Mouse (Mus musculus): ENCODE measurements around the gene Mup13. TPM values are rescaled to one million over a fixed set of nuclear protein-coding genes. Genes with fewer than 3 reads are reported as not detected.
"Not testable (repeated sequence)": the region's sequence is repeated elsewhere in the genome, so short reads cannot be mapped to it uniquely, and the experiment has no call there.

The Mup13 gene
- not detected in 2 replicates for polyA plus RNA-seq (2015; fragmentation: Nextera tagmentation; extraction: Ambion mirVana)

GRCm38 (mm10) chr4:61228186-61228585 is at the start of gene Mup13:
Gene Mup13, minus strand, starts transcription at chr4:61228286.
- not testable (repeated sequence) for H3K4me2 ChIP-seq (replicated peaks); H3K4me1 ChIP-seq (replicated peaks); H3K36me3 ChIP-seq; H3K27me3 ChIP-seq (replicated peaks); H3K27ac ChIP-seq; H3K4me3 ChIP-seq (replicated peaks); ATAC-seq; H3K9me3 ChIP-seq; H3K9ac ChIP-seq
- 75% methylated on average over 4 of the region's 4 CpGs for WGBS

Other genes starting within 250 kb of the Mup13 start
- not detected in 2 replicates for gene Mup14, start 75.7 kb upstream of the Mup13 start, polyA plus RNA-seq (2015; fragmentation: Nextera tagmentation; extraction: Ambion mirVana)
- not detected in 2 replicates for gene Mup15, start 211.5 kb upstream of the Mup13 start, polyA plus RNA-seq (2015; fragmentation: Nextera tagmentation; extraction: Ambion mirVana)